Mouse (Mus musculus): ENCODE measurements around the gene Dhx36. TPM values are rescaled to one million over a fixed set of nuclear protein-coding genes. Genes with fewer than 3 reads are reported as not detected.

The Dhx36 gene
- polyA plus RNA-seq, 1 experiment from 2014 or later, result 44.5 TPM

DNA sequence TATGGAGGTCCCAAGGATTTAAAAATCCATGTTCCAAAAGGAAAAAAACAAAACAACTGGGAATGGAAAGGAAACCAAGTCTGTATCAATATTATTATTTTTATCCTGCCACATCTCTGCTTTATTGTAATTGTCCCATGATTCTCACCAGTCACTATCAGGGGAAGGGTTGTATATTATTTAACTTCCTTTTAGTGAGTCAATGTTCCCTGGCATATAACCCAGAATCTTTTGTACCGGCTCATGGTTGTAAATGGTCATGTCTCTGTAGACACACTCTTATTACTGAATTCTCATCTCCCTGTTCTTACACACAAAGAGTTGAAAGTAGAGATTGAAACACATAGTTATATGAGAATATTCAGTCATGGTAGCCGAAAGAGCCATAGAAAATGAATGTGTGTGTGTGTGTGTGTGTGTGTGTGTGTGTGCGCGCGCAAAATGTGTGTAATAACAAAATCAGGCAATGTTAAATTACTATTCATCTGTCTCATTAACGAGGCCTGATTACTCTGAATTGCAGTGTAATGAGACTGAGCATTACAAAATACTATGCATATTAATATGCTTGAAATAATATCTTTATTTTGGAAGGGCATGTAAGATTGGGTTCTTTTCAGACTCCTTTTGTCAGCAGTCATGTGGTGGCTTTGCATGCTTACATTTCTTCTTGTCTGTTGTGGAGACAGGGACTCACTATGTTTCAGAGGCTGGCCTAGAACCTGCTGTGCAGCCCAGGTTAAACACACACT lies 88.2 kb downstream of the Dhx36 start:
- no peaks in the 10 kb centered on the region for H3K4me1 ChIP-seq (replicated peaks)
- no peaks in the 10 kb centered on the region for H3K9me3 ChIP-seq

More for the DNA sequence above, 88.2 kb downstream of the Dhx36 start:
- no peak overlapping the region for H3K4me2 ChIP-seq
- H3K9ac ChIP-seq (replicated peaks), result no peak overlapping the region
- WGBS, result 92% methylated on average over 6 of the region's 6 CpGs
- no peak overlapping the region for H3K27ac ChIP-seq
- H3K4me3 ChIP-seq (replicated peaks), result no peak overlapping the region
- H3K27me3 ChIP-seq, result no peaks in the 10 kb centered on the region
- H3K36me3 ChIP-seq, result no peaks in the 10 kb centered on the region
- ATAC-seq (ENCODE audit: insufficient number of reproducible peaks, insufficient read depth, low FRiP score, low TSS enrichment, low read depth), result no peak

Other genes with a start within 250 kb of the Dhx36 start
- 7.0 and 8.2 TPM in 2 replicates for gene Arhgef26, start 168.7 kb downstream of the Dhx36 start, polyA plus RNA-seq (2016; fragmentation: Nextera tagmentation; extraction: Ambion mirVana)
- gene Gpr149, start 98.1 kb upstream of the Dhx36 start, polyA plus RNA-seq (2016; fragmentation: Nextera tagmentation; extraction: Ambion mirVana), result not detected in 2 replicates

All from limb, embryonic 12.5 days (tissue).